Mouse (Mus musculus): ENCODE data around the gene Kbtbd4.

The Kbtbd4 gene

GRCm38 (mm10) chr2:90917999-90918698, 13.6 kb downstream of the Kbtbd4 start:
- no peaks in the 10 kb centered on the region for H3K27me3 ChIP-seq (ENCODE audit: control insufficient read depth, insufficient read depth, low read length, poor library complexity, severe bottlenecking)
- no peak for DNase-seq (ENCODE audit: low read depth, low spot score)
- H3K36me3 ChIP-seq (ENCODE audit: control insufficient read depth, insufficient read depth, low read length, poor library complexity, severe bottlenecking): no peaks in the 10 kb centered on the region

GRCm38 (mm10) chr2:90921178-90921577, 16.6 kb downstream of the Kbtbd4 start:
- no peak for DNase-seq (ENCODE audit: low read depth, low spot score)
- Histone ChIP-seq H3K27me3 (ENCODE audit: control insufficient read depth, insufficient read depth, low read length, poor library complexity, severe bottlenecking) (no peaks in the 10 kb centered on the region), H3K36me3 (ENCODE audit: control insufficient read depth, insufficient read depth, low read length, poor library complexity, severe bottlenecking) (no peaks in the 10 kb centered on the region)

GRCm38 (mm10) chr2:90922636-90923035, 18.1 kb downstream of the Kbtbd4 start:
- Histone ChIP-seq H3K36me3 (ENCODE audit: control insufficient read depth, insufficient read depth, low read length, poor library complexity, severe bottlenecking) (no peaks in the 10 kb centered on the region), H3K27me3 (ENCODE audit: control insufficient read depth, insufficient read depth, low read length, poor library complexity, severe bottlenecking) (no peaks in the 10 kb centered on the region)
- no peak for DNase-seq (ENCODE audit: low read depth, low spot score)

GRCm38 (mm10) chr2:90928566-90928965, 24.0 kb downstream of the Kbtbd4 start:
- no peaks in the 10 kb centered on the region for H3K36me3 ChIP-seq (ENCODE audit: control insufficient read depth, insufficient read depth, low read length, poor library complexity, severe bottlenecking)
- no peak for DNase-seq (ENCODE audit: low read depth, low spot score)
- no peaks in the 10 kb centered on the region for H3K27me3 ChIP-seq (ENCODE audit: control insufficient read depth, insufficient read depth, low read length, poor library complexity, severe bottlenecking)

- Histone ChIP-seq H3K36me3 (ENCODE audit: control insufficient read depth, insufficient read depth, low read length, poor library complexity, severe bottlenecking) (no peaks in the 10 kb centered on the region), H3K27me3 (ENCODE audit: control insufficient read depth, insufficient read depth, low read length, poor library complexity, severe bottlenecking) (no peaks in the 10 kb centered on the region)
- DNase-seq (ENCODE audit: low read depth, low spot score): no peak
Observed at GRCm38 (mm10) chr2:90931829-90932228, 27.3 kb downstream of the Kbtbd4 start.

- H3K27me3 ChIP-seq (ENCODE audit: control insufficient read depth, insufficient read depth, low read length, poor library complexity, severe bottlenecking): no peaks in the 10 kb centered on the region
- DNase-seq (ENCODE audit: low read depth, low spot score): no peak
- H3K36me3 ChIP-seq (ENCODE audit: control insufficient read depth, insufficient read depth, low read length, poor library complexity, severe bottlenecking): no peaks in the 10 kb centered on the region
Observed at GRCm38 (mm10) chr2:90932273-90932672, 27.7 kb downstream of the Kbtbd4 start.

- DNase-seq (ENCODE audit: low read depth, low spot score): no peak
- no peaks in the 10 kb centered on the region for H3K36me3 ChIP-seq (ENCODE audit: control insufficient read depth, insufficient read depth, low read length, poor library complexity, severe bottlenecking)
- no peaks in the 10 kb centered on the region for H3K27me3 ChIP-seq (ENCODE audit: control insufficient read depth, insufficient read depth, low read length, poor library complexity, severe bottlenecking)
Observed at GRCm38 (mm10) chr2:90938362-90938761, 33.8 kb downstream of the Kbtbd4 start.

GRCm38 (mm10) chr2:90939750-90940149, 35.2 kb downstream of the Kbtbd4 start:
- no peak for DNase-seq (ENCODE audit: low read depth, low spot score)
- H3K36me3 ChIP-seq (ENCODE audit: control insufficient read depth, insufficient read depth, low read length, poor library complexity, severe bottlenecking): no peaks in the 10 kb centered on the region

GRCm38 (mm10) chr2:90940233-90941229, 36.0 kb downstream of the Kbtbd4 start, which contains the start of gene Celf1:
Celf1 (plus strand) TSS chr2:90940382.
- Histone ChIP-seq H3K27me3 (ENCODE audit: control insufficient read depth, insufficient read depth, low read length, poor library complexity, severe bottlenecking) (no peaks in the 10 kb centered on the region), H3K36me3 (ENCODE audit: control insufficient read depth, insufficient read depth, low read length, poor library complexity, severe bottlenecking) (no peaks in the 10 kb centered on the region)
- peak; percentile 90 for DNase-seq (ENCODE audit: low read depth, low spot score)

More at GRCm38 (mm10) chr2:90939750-90940149, 35.2 kb downstream of the Kbtbd4 start:
- no peaks in the 10 kb centered on the region for H3K27me3 ChIP-seq (ENCODE audit: control insufficient read depth, insufficient read depth, low read length, poor library complexity, severe bottlenecking)

GRCm38 (mm10) chr2:90941744-90942143, 37.2 kb downstream of the Kbtbd4 start:
- H3K36me3 ChIP-seq (ENCODE audit: control insufficient read depth, insufficient read depth, low read length, poor library complexity, severe bottlenecking): no peaks in the 10 kb centered on the region
- no peak for DNase-seq (ENCODE audit: low read depth, low spot score)

GRCm38 (mm10) chr2:90950149-90950548, 45.6 kb downstream of the Kbtbd4 start:
- no peak for DNase-seq (ENCODE audit: low read depth, low spot score)
- Histone ChIP-seq H3K36me3 (ENCODE audit: control insufficient read depth, insufficient read depth, low read length, poor library complexity, severe bottlenecking) (no peaks in the 10 kb centered on the region; the same call in 1 of the 2 replicates), H3K27me3 (ENCODE audit: control insufficient read depth, insufficient read depth, low read length, poor library complexity, severe bottlenecking) (no peaks in the 10 kb centered on the region)

More at GRCm38 (mm10) chr2:90941744-90942143, 37.2 kb downstream of the Kbtbd4 start:
- H3K27me3 ChIP-seq (ENCODE audit: control insufficient read depth, insufficient read depth, low read length, poor library complexity, severe bottlenecking): no peaks in the 10 kb centered on the region

- DNase-seq (ENCODE audit: low read depth, low spot score): no peak
- H3K27me3 ChIP-seq (ENCODE audit: control insufficient read depth, insufficient read depth, low read length, poor library complexity, severe bottlenecking): no peaks in the 10 kb centered on the region
- H3K36me3 ChIP-seq (ENCODE audit: control insufficient read depth, insufficient read depth, low read length, poor library complexity, severe bottlenecking): no peaks in the 10 kb centered on the region; the same call in 1 of the 2 replicates
Observed at GRCm38 (mm10) chr2:90950582-90951194, 46.1 kb downstream of the Kbtbd4 start.

GRCm38 (mm10) chr2:90953461-90953860, 48.9 kb downstream of the Kbtbd4 start:
- peaks cover 1% of the 10 kb centered on the region; the same call in 1 of the 2 replicates for H3K36me3 ChIP-seq (ENCODE audit: control insufficient read depth, insufficient read depth, low read length, poor library complexity, severe bottlenecking)
- H3K27me3 ChIP-seq (ENCODE audit: control insufficient read depth, insufficient read depth, low read length, poor library complexity, severe bottlenecking): no peaks in the 10 kb centered on the region
- DNase-seq (ENCODE audit: low read depth, low spot score): no peak

GRCm38 (mm10) chr2:90956053-90956452, 51.5 kb downstream of the Kbtbd4 start:
- DNase-seq (ENCODE audit: low read depth, low spot score): no peak
- no peaks in the 10 kb centered on the region for H3K27me3 ChIP-seq (ENCODE audit: control insufficient read depth, insufficient read depth, low read length, poor library complexity, severe bottlenecking)
- H3K36me3 ChIP-seq (ENCODE audit: control insufficient read depth, insufficient read depth, low read length, poor library complexity, severe bottlenecking): peaks cover 1% of the 10 kb centered on the region; the same call in 1 of the 2 replicates
